Mouse (Mus musculus): ENCODE results near the gene Gdpd1.

DNA sequence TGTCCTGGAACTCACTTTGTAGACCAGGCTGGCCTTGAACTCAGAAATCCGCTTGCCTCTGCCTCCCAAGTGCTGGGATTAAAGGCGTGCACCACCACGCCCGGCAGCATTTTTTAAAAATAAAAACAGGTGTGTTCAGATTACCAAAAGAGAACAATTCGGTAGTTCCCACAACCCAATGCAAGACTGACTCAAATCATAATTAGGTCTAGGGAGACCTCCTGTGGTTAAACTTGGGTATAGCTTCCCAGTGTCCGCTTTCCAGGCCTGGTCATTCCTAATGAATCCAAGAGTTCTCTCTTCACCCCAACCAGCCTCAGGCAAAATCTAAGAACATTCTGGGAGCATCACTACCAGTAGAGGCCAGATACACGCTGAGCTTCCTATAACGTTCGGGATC is 63.4 kb downstream of the Gdpd1 start:
- TF ChIP-seq CTCF (IDR thresholded peaks at IDR 0.05; ENCODE audit: low read depth, low read length) (peak; percentile 49; the same call in 1 of the 2 replicates), POLR2A (IDR thresholded peaks at IDR 0.05; ENCODE audit: extremely low read depth, insufficient read depth, low read length) (no peak)

Data from liver, adult 2 months (tissue).